Mouse (Mus musculus): ENCODE results near the gene 4930503B20Rik. TPM values are rescaled to one million over a fixed set of nuclear protein-coding genes. Genes with fewer than 3 reads are reported as not detected.

4930503B20Rik gene
- polyA plus RNA-seq, 1 experiment from 2014 or later = not detected

- H3K9ac ChIP-seq (ENCODE audit: low read depth, low read length) = no peak overlapping the region
- no peak overlapping the region for H3K4me2 ChIP-seq (ENCODE audit: low read length)
- H3K27ac ChIP-seq (ENCODE audit: low read depth, low read length) = no peak overlapping the region
- ATAC-seq = no peak
- no peaks in the 10 kb centered on the region for H3K36me3 ChIP-seq (ENCODE audit: control insufficient read depth, insufficient read depth, low read length)
- no peaks in the 10 kb centered on the region for H3K27me3 ChIP-seq (replicated peaks; ENCODE audit: control insufficient read depth, insufficient read depth, low read length)
- H3K4me1 ChIP-seq (ENCODE audit: control insufficient read depth, insufficient read depth, low read depth, low read length) = no peaks in the 10 kb centered on the region
- WGBS = 79% methylated on average over 5 of the region's 5 CpGs
- H3K4me3 ChIP-seq (ENCODE audit: low read length) = no peak overlapping the region
- no peaks in the 10 kb centered on the region for H3K9me3 ChIP-seq (ENCODE audit: control insufficient read depth, low read length)
Measured at GRCm38 (mm10) chr3:146657433-146657832, 6.3 kb upstream of the 4930503B20Rik start.

GRCm38 (mm10) chr3:146655111-146655577 is 4.0 kb upstream of the 4930503B20Rik start:
- no peak overlapping the region for H3K4me2 ChIP-seq (ENCODE audit: low read length)
- 71% methylated on average over 2 of the region's 2 CpGs for WGBS
- no peaks in the 10 kb centered on the region for H3K4me1 ChIP-seq (ENCODE audit: control insufficient read depth, insufficient read depth, low read depth, low read length)
- ATAC-seq = no peak
- H3K36me3 ChIP-seq (ENCODE audit: control insufficient read depth, insufficient read depth, low read length) = no peaks in the 10 kb centered on the region
- no peak overlapping the region for H3K27ac ChIP-seq (ENCODE audit: low read depth, low read length)
- no peaks in the 10 kb centered on the region for H3K27me3 ChIP-seq (replicated peaks; ENCODE audit: control insufficient read depth, insufficient read depth, low read length)
- no peaks in the 10 kb centered on the region for H3K9me3 ChIP-seq (ENCODE audit: control insufficient read depth, low read length)
- H3K9ac ChIP-seq (ENCODE audit: low read depth, low read length) = no peak overlapping the region
- no peak overlapping the region for H3K4me3 ChIP-seq (ENCODE audit: low read length)

- Histone ChIP-seq H3K4me2 (ENCODE audit: low read length) (no peak overlapping the region), H3K4me3 (ENCODE audit: low read length) (no peak overlapping the region), H3K4me1 (ENCODE audit: control insufficient read depth, insufficient read depth, low read depth, low read length) (no peaks in the 10 kb centered on the region), H3K9me3 (ENCODE audit: control insufficient read depth, low read length) (no peaks in the 10 kb centered on the region), H3K27me3 (replicated peaks; ENCODE audit: control insufficient read depth, insufficient read depth, low read length) (no peaks in the 10 kb centered on the region), H3K27ac (ENCODE audit: low read depth, low read length) (no peak overlapping the region), H3K36me3 (ENCODE audit: control insufficient read depth, insufficient read depth, low read length) (no peaks in the 10 kb centered on the region), H3K9ac (ENCODE audit: low read depth, low read length) (no peak overlapping the region)
- 64% methylated on average over 6 of the region's 6 CpGs for WGBS
- no peak for ATAC-seq
Measured at GRCm38 (mm10) chr3:146653692-146654091, 2.6 kb upstream of the 4930503B20Rik start.

- H3K36me3 ChIP-seq (ENCODE audit: control insufficient read depth, insufficient read depth, low read length) = no peaks in the 10 kb centered on the region
- WGBS = 86% methylated on average over 5 of the region's 5 CpGs
Measured at GRCm38 (mm10) chr3:146652431-146652830, 1.3 kb upstream of the 4930503B20Rik start.

GRCm38 (mm10) chr3:146650716-146651115 is 401 bp downstream of the 4930503B20Rik start:
- Histone ChIP-seq H3K9me3 (ENCODE audit: control insufficient read depth, low read length) (no peaks in the 10 kb centered on the region), H3K4me3 (ENCODE audit: low read length) (no peak overlapping the region), H3K27me3 (replicated peaks; ENCODE audit: control insufficient read depth, insufficient read depth, low read length) (no peaks in the 10 kb centered on the region), H3K27ac (ENCODE audit: low read depth, low read length) (no peak overlapping the region), H3K36me3 (ENCODE audit: control insufficient read depth, insufficient read depth, low read length) (no peaks in the 10 kb centered on the region), H3K9ac (ENCODE audit: low read depth, low read length) (no peak overlapping the region), H3K4me2 (ENCODE audit: low read length) (no peak overlapping the region), H3K4me1 (ENCODE audit: control insufficient read depth, insufficient read depth, low read depth, low read length) (no peaks in the 10 kb centered on the region)
- WGBS = 94% methylated on average over 10 of the region's 10 CpGs
- ATAC-seq = no peak

More at GRCm38 (mm10) chr3:146652431-146652830, 1.3 kb upstream of the 4930503B20Rik start:
- Histone ChIP-seq H3K4me2 (ENCODE audit: low read length) (no peak overlapping the region), H3K9me3 (ENCODE audit: control insufficient read depth, low read length) (no peaks in the 10 kb centered on the region), H3K27me3 (replicated peaks; ENCODE audit: control insufficient read depth, insufficient read depth, low read length) (no peaks in the 10 kb centered on the region), H3K4me1 (ENCODE audit: control insufficient read depth, insufficient read depth, low read depth, low read length) (no peaks in the 10 kb centered on the region), H3K4me3 (ENCODE audit: low read length) (no peak overlapping the region), H3K27ac (ENCODE audit: low read depth, low read length) (no peak overlapping the region), H3K9ac (ENCODE audit: low read depth, low read length) (no peak overlapping the region)
- ATAC-seq = no peak

GRCm38 (mm10) chr3:146649311-146649894 is 1.7 kb downstream of the 4930503B20Rik start:
- Histone ChIP-seq H3K9me3 (ENCODE audit: control insufficient read depth, low read length) (no peaks in the 10 kb centered on the region), H3K27ac (ENCODE audit: low read depth, low read length) (no peak overlapping the region), H3K36me3 (ENCODE audit: control insufficient read depth, insufficient read depth, low read length) (no peaks in the 10 kb centered on the region), H3K4me2 (ENCODE audit: low read length) (no peak overlapping the region), H3K9ac (ENCODE audit: low read depth, low read length) (no peak overlapping the region), H3K4me1 (ENCODE audit: control insufficient read depth, insufficient read depth, low read depth, low read length) (no peaks in the 10 kb centered on the region), H3K4me3 (ENCODE audit: low read length) (no peak overlapping the region), H3K27me3 (replicated peaks; ENCODE audit: control insufficient read depth, insufficient read depth, low read length) (no peaks in the 10 kb centered on the region)
- no peak for ATAC-seq
- 75% methylated on average over 10 of the region's 10 CpGs for WGBS

GRCm38 (mm10) chr3:146641818-146642427 is 9.2 kb downstream of the 4930503B20Rik start:
- Histone ChIP-seq H3K4me2 (ENCODE audit: low read length) (no peak overlapping the region), H3K27me3 (replicated peaks; ENCODE audit: control insufficient read depth, insufficient read depth, low read length) (no peaks in the 10 kb centered on the region), H3K9me3 (ENCODE audit: control insufficient read depth, low read length) (no peaks in the 10 kb centered on the region; the same call in 1 of the 2 replicates), H3K9ac (ENCODE audit: low read depth, low read length) (no peak overlapping the region), H3K36me3 (ENCODE audit: control insufficient read depth, insufficient read depth, low read length) (no peaks in the 10 kb centered on the region), H3K27ac (ENCODE audit: low read depth, low read length) (peak overlapping the region; percentile 20; the same call in 1 of the 2 replicates), H3K4me3 (ENCODE audit: low read length) (no peak overlapping the region), H3K4me1 (ENCODE audit: control insufficient read depth, insufficient read depth, low read depth, low read length) (no peaks in the 10 kb centered on the region)
- ATAC-seq = no peak
- WGBS = 38% methylated on average over 4 of the region's 4 CpGs

- Histone ChIP-seq H3K9ac (ENCODE audit: low read depth, low read length) (no peak overlapping the region), H3K9me3 (ENCODE audit: control insufficient read depth, low read length) (no peaks in the 10 kb centered on the region; the same call in 1 of the 2 replicates), H3K4me1 (ENCODE audit: control insufficient read depth, insufficient read depth, low read depth, low read length) (no peaks in the 10 kb centered on the region), H3K27me3 (replicated peaks; ENCODE audit: control insufficient read depth, insufficient read depth, low read length) (no peaks in the 10 kb centered on the region), H3K4me2 (ENCODE audit: low read length) (no peak overlapping the region), H3K27ac (ENCODE audit: low read depth, low read length) (no peak overlapping the region), H3K4me3 (ENCODE audit: low read length) (no peak overlapping the region), H3K36me3 (ENCODE audit: control insufficient read depth, insufficient read depth, low read length) (no peaks in the 10 kb centered on the region)
- WGBS = 93% methylated on average over 5 of the region's 5 CpGs
- ATAC-seq = no peak
Measured at GRCm38 (mm10) chr3:146632506-146632905, 18.6 kb downstream of the 4930503B20Rik start.

- no peak overlapping the region for H3K4me2 ChIP-seq (ENCODE audit: low read length)
- no peaks in the 10 kb centered on the region for H3K27me3 ChIP-seq (replicated peaks; ENCODE audit: control insufficient read depth, insufficient read depth, low read length)
- H3K4me1 ChIP-seq (ENCODE audit: control insufficient read depth, insufficient read depth, low read depth, low read length) = no peaks in the 10 kb centered on the region
- H3K4me3 ChIP-seq (ENCODE audit: low read length) = no peak overlapping the region
- H3K9me3 ChIP-seq (ENCODE audit: control insufficient read depth, low read length) = no peaks in the 10 kb centered on the region
- no peak for ATAC-seq
- H3K36me3 ChIP-seq (ENCODE audit: control insufficient read depth, insufficient read depth, low read length) = no peaks in the 10 kb centered on the region
- no peak overlapping the region for H3K9ac ChIP-seq (ENCODE audit: low read depth, low read length)
- no peak overlapping the region for H3K27ac ChIP-seq (ENCODE audit: low read depth, low read length)
- 64% methylated on average over 8 of the region's 8 CpGs for WGBS
Measured at GRCm38 (mm10) chr3:146628227-146628982, 22.7 kb downstream of the 4930503B20Rik start.
